Mouse (Mus musculus) testis, adult 2 months (tissue): ENCODE data around the gene Spn. TPM values are rescaled to one million over a fixed set of nuclear protein-coding genes. Genes with fewer than 3 reads are reported as not detected.
A peak's percentile ranks its signal among the peaks of the same experiment; 100 is the strongest.
"Not testable (repeated sequence)": the region's sequence is repeated elsewhere in the genome, so short reads cannot be mapped to it uniquely, and the experiment has no call there.

ENCODE experiments used
- H3K27ac ChIP-seq: fragments of 200-500 bp; 2 replicates; pipeline ENCODE4 v1.5.1; 2012; ENCODE audit warnings: low read depth, low read length; ENCODE audit not compliant: control insufficient read depth, insufficient read depth
- H3K27me3 ChIP-seq: fragments of 200-500 bp; 2 replicates; pipeline ENCODE4 v1.6.1; 2012; ENCODE audit warnings: mild to moderate bottlenecking, low read length, moderate library complexity; ENCODE audit not compliant: control insufficient read depth, insufficient read depth
- H3K36me3 ChIP-seq: fragments of 200-500 bp; 2 replicates; pipeline ENCODE4 v1.6.1; 2012; ENCODE audit warnings: mild to moderate bottlenecking, low read length; ENCODE audit not compliant: control insufficient read depth, insufficient read depth
- H3K4me1 ChIP-seq: fragments of 200-500 bp; 2 replicates; pipeline ENCODE4 v1.6.1; 2012; ENCODE audit warnings: low read length; ENCODE audit not compliant: control insufficient read depth, insufficient read depth
- H3K4me3 ChIP-seq: fragments of 200-500 bp; 2 replicates; pipeline ENCODE4 v1.5.1; 2012; ENCODE audit warnings: low read depth, mild to moderate bottlenecking, low read length, moderate library complexity, mixed read lengths; ENCODE audit not compliant: control insufficient read depth
- CTCF ChIP-seq: fragments of 200-500 bp; IDR thresholded peaks from 2 replicates; pipeline ENCODE4 v1.5.1; 2012; ENCODE audit warnings: low read depth, mild to moderate bottlenecking, inconsistent platforms, low read length, moderate library complexity; ENCODE audit not compliant: control insufficient read depth, insufficient read depth, insufficient replicate concordance
- POLR2A ChIP-seq: fragments of 200-500 bp; IDR thresholded peaks from 2 replicates; pipeline ENCODE4 v1.6.1; 2012; ENCODE audit warnings: low read depth, mild to moderate bottlenecking, inconsistent platforms, low read length, moderate library complexity; ENCODE audit not compliant: control insufficient read depth
- polyA plus RNA-seq: library from polyadenylated mRNA; depleted of rRNA; stranded (reverse); fragments of >200 nt; gene quantifications from 2 replicates; pipeline ENCODE4 v1.2.3, GENCODE M21; 2012; rRNA removed

Spn gene
- polyA plus RNA-seq = 0.09 and 0.10 TPM in 2 replicates

DNA sequence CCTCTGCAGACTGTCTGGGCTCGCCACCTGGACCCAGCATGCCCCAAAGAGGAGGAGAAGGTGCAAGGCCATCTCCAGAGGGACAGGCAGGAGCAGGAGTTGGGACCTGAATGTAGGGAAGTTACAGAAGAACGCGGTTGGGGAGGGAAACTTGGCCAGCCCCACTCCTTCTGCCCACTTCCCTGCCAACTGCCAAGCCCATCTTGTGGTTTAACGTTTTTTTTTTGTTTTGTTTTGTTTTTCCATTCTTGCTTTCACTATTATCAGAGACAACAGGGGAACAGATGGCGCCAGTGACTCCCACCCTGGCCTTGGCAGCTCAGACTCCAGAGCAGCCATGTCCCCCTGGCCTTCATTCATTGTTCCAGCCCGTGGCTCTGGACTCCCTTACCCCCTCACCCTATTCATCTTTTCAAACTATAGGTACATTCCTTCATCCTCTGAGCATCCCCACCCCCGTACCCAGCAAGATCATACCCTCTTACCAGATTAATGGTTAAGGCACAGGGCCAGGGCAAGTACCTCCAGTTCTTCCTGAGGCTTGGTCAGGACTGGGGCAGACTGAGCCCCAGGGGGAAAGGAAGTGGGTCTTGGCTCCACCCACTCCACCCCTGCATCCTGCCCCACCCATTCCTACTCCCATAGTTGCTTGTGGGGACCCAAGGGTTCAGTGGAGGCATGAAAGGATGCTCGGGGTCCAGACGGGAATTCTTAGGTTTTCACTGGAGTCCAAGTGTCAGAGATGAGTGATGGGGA is at the start of gene Spn:
Gene Spn (minus strand): TSS at position 562 of the 756 bp plus-strand sequence.
- H3K27ac ChIP-seq = no peak within 1 kb of the TSS
- no peak for TF ChIP-seq CTCF
- TF ChIP-seq POLR2A = no peak
- H3K36me3 ChIP-seq = no peaks in the 10 kb centered on the region
- H3K4me3 ChIP-seq = no peak within 1 kb of the TSS
- H3K27me3 ChIP-seq = no peaks in the 10 kb centered on the region
- no peaks in the 10 kb centered on the region for H3K4me1 ChIP-seq

GRCm38 (mm10) chr7:127187351-127187750 is 49.7 kb upstream of the Spn start:
- Histone ChIP-seq H3K4me3 (no peak overlapping the region), H3K36me3 (peaks cover 1% of the 10 kb centered on the region; the same call in 1 of the 2 replicates), H3K27ac (no peak overlapping the region), H3K4me1 (no peaks in the 10 kb centered on the region), H3K27me3 (no peaks in the 10 kb centered on the region)
- no peak for TF ChIP-seq CTCF
- TF ChIP-seq POLR2A = no peak

- Histone ChIP-seq H3K27ac (no peak overlapping the region), H3K36me3 (no peaks in the 10 kb centered on the region), H3K4me3 (no peak overlapping the region), H3K27me3 (no peaks in the 10 kb centered on the region), H3K4me1 (no peaks in the 10 kb centered on the region)
- TF ChIP-seq POLR2A = no peak
- TF ChIP-seq CTCF = no peak
Measured at GRCm38 (mm10) chr7:127185601-127186000, 48.0 kb upstream of the Spn start.

GRCm38 (mm10) chr7:127184720-127185119 is 47.1 kb upstream of the Spn start:
- Histone ChIP-seq H3K4me3 (no peak overlapping the region), H3K27ac (no peak overlapping the region), H3K36me3 (no peaks in the 10 kb centered on the region), H3K27me3 (no peaks in the 10 kb centered on the region), H3K4me1 (no peaks in the 10 kb centered on the region)
- TF ChIP-seq POLR2A (no peak), CTCF (no peak)

GRCm38 (mm10) chr7:127183828-127184227 is 46.2 kb upstream of the Spn start:
- Histone ChIP-seq H3K27ac (no peak overlapping the region), H3K4me1 (no peaks in the 10 kb centered on the region), H3K4me3 (no peak overlapping the region), H3K36me3 (no peaks in the 10 kb centered on the region), H3K27me3 (no peaks in the 10 kb centered on the region)
- TF ChIP-seq CTCF = peak; percentile 37; the same call in 1 of the 2 replicates
- TF ChIP-seq POLR2A = no peak

GRCm38 (mm10) chr7:127183345-127183744 is 45.7 kb upstream of the Spn start:
- Histone ChIP-seq H3K27me3 (no peaks in the 10 kb centered on the region), H3K36me3 (no peaks in the 10 kb centered on the region), H3K4me3 (no peak overlapping the region), H3K4me1 (no peaks in the 10 kb centered on the region), H3K27ac (no peak overlapping the region)
- no peak for TF ChIP-seq POLR2A
- no peak for TF ChIP-seq CTCF

DNA sequence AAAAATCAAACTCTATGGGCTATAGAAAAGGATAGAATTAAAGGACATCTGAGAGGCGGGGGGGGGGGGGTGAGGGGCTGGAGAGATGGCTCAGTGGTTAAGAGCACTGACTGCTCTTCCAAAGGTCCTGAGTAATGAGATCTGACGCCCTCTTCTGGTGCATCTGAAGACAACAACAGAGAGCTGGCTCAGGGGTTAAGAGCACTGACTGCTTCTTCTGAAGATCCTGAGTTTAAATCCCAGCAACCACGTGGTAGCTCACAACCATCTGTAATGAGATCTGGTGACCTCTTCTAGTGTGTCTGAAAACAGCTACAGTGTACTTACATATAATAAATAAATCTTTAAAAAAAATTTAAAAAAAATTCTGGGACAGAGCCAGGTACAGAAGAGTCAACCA is 44.1 kb upstream of the Spn start:
- H3K27me3 ChIP-seq, H3K36me3 ChIP-seq, H3K27ac ChIP-seq, H3K4me1 ChIP-seq, H3K4me3 ChIP-seq: not testable (repeated sequence)
